Mouse (Mus musculus) heart, embryonic 10.5 days (tissue): ENCODE results near the gene Fgfr3. TPM values are rescaled to one million over a fixed set of nuclear protein-coding genes. Genes with fewer than 3 reads are reported as not detected.

Experiments
- DNase-seq: peaks from one replicate; pipeline ENCODE4 v3.0.0-alpha.2; 2017; ENCODE audit warnings: low spot score
- H3K27ac ChIP-seq: fragments of 300-500 bp; sonication (generic); 2 replicates; pipeline ENCODE4 v1.5.1; 2016; ENCODE audit warnings: mild to moderate bottlenecking
- H3K27me3 ChIP-seq: fragments of 300-500 bp; sonication (generic); 2 replicates; pipeline ENCODE4 v1.6.1; 2016; ENCODE audit warnings: mild to moderate bottlenecking; ENCODE audit not compliant: poor library complexity, insufficient read depth, severe bottlenecking
- H3K36me3 ChIP-seq: fragments of 300-500 bp; sonication (generic); 2 replicates; pipeline ENCODE4 v1.6.1; 2016; ENCODE audit warnings: mild to moderate bottlenecking, moderate library complexity
- H3K4me1 ChIP-seq: fragments of 300-500 bp; sonication (generic); 2 replicates; pipeline ENCODE4 v1.6.1; 2016; ENCODE audit warnings: mild to moderate bottlenecking
- H3K4me3 ChIP-seq: fragments of 300-500 bp; sonication (generic); 2 replicates; pipeline ENCODE4 v1.5.1; 2016; ENCODE audit warnings: mild to moderate bottlenecking, moderate library complexity
- H3K9me3 ChIP-seq: fragments of 300-500 bp; sonication (generic); 2 replicates; pipeline ENCODE4 v1.6.1; 2016; ENCODE audit warnings: mild to moderate bottlenecking, moderate library complexity
- WGBS: fragments of 180-500 bp; shearing (Covaris S2); methylation state at CpG from one replicate; pipeline ENCODE4 v1.1.7; 2016; 5-methylcytosine and 5-hydroxymethylcytosine counted together
- polyA plus RNA-seq: library from polyadenylated mRNA; unstranded; fragments of >200 nt; fragmentation: Nextera tagmentation; extraction: Ambion mirVana; gene quantifications from 2 replicates; pipeline ENCODE4 v1.2.1, GENCODE M21; 2016

Fgfr3 gene
- polyA plus RNA-seq, 1 experiment from 2014 or later = 8.6 TPM

DNA sequence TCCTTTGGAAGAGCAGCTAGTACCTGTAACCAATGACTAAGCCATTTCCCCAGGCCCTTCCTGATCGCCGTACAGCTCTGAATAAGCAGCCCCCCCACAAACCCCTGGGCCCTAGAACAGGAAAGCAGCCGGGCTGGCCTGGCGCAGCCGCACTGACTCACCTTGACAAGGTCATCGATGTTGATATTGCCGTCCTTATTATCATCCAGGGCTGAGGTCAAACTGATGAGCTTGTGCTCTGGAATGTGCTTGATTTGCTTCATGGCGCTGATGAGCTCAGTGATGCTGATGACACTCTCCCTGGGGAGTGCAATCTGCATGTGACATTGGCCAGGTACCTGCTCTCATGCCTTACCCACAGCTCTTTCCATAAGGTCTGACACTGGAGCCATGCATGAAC, 22.0 kb downstream of the Fgfr3 start:
- 73% methylated on average over 8 of the region's 8 CpGs for WGBS
- H3K36me3 ChIP-seq = peaks cover 88% of the 10 kb centered on the region
- H3K4me3 ChIP-seq = no peak overlapping the region
- H3K27me3 ChIP-seq = no peaks in the 10 kb centered on the region
- peaks cover 11% of the 10 kb centered on the region; the same call in 1 of the 2 replicates for H3K4me1 ChIP-seq
- no peaks in the 10 kb centered on the region for H3K9me3 ChIP-seq
- no peak for DNase-seq
- H3K27ac ChIP-seq = peak overlapping the region; percentile 49

DNA sequence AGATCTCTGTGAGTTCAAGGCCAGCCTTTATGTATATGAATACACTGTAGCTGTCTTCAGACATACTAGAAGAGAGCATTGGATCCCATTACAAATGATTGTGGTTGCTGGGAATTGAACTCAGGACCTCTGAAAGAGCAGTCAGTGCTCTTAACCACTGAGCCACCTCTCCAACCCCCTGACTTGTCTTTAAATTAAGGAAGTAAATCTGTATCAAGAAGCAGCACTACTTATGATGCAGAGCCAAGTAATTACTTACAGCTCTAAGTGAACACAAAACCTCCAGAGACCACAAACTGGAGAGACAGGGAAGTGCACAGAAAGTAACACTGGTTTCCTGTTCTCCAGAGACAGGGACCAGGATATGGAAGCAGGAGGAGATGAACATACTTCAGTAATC, 55.7 kb downstream of the Fgfr3 start:
- Histone ChIP-seq H3K27ac (no peak overlapping the region), H3K36me3 (peaks cover 31% of the 10 kb centered on the region)
- no peak for DNase-seq

DNA sequence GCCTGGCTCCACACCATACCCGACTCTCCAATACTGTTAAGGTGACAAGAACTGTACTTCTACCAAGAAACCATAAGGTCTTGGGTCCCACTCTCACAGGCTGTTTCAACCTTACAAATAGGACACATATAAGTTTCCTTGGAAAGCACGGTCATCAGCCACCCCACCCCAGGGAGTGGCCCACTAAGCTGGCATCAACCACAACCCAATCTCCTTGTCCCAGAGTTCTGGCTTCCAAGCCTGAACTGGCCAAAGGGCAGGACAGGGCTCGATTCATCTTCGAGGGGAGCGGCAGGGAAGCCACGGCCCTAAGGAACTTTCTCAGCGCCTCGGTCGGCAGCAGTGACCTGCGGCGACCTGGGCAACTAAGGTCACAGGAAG, 60.5 kb downstream of the Fgfr3 start:
- peak overlapping the region; percentile 79 for H3K4me3 ChIP-seq
- H3K9me3 ChIP-seq = no peaks in the 10 kb centered on the region
- peaks cover 24% of the 10 kb centered on the region for H3K4me1 ChIP-seq
- peaks cover 13% of the 10 kb centered on the region for H3K36me3 ChIP-seq
- no peak for DNase-seq
- H3K27me3 ChIP-seq = no peaks in the 10 kb centered on the region
- 4% methylated on average over 11 of the region's 11 CpGs for WGBS
- peak overlapping the region; percentile 90 for H3K27ac ChIP-seq

More for the DNA sequence above, 55.7 kb downstream of the Fgfr3 start:
- Histone ChIP-seq H3K9me3 (no peaks in the 10 kb centered on the region), H3K27me3 (no peaks in the 10 kb centered on the region), H3K4me3 (no peak overlapping the region), H3K4me1 (peaks cover 19% of the 10 kb centered on the region)

DNA sequence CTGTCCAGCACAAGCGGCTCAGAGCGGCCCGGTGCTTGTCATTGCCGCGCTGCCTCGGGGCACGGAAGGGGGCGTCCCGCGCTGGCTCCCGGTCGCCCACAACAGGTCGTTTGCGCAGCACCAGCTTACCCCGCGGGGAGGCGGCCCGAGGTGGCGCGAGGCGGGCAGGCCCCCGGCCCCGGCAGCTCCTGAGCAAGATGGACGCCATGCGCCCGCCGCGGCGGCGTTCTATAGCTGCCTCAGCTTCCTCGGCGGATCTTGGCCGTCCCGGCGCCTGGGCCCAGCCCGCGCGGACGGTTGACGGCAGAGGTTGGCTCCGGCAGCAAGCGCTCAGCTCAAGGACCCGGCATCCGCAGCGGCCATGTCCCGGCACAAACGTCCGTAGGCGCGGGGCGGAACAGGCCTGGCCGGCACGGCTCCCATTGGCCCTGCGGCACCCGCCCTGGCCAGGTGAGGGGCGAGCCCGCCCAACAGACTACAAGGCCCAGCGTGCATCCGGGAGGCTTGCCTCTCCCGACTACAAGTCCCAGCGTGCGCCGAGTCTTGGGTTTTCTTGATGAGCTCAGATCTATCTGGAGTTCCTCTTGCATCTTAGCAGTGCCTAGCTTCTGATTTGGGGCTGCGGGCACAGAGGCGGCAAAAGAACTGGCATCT, 61.0 kb downstream of the Fgfr3 start, which contains the start of gene Letm1:
Gene Letm1, minus strand, starts transcription at position 473 of the 654 bp plus-strand sequence.
- Histone ChIP-seq H3K9me3 (no peaks in the 10 kb centered on the region), H3K36me3 (peaks cover 7% of the 10 kb centered on the region), H3K4me3 (peak within 1 kb of the TSS; percentile 79), H3K27me3 (no peaks in the 10 kb centered on the region), H3K4me1 (peaks cover 24% of the 10 kb centered on the region), H3K27ac (peak within 1 kb of the TSS; percentile 90)
- peak; percentile 99 for DNase-seq
- under 1% methylated on average over 65 of the region's 65 CpGs for WGBS

DNA sequence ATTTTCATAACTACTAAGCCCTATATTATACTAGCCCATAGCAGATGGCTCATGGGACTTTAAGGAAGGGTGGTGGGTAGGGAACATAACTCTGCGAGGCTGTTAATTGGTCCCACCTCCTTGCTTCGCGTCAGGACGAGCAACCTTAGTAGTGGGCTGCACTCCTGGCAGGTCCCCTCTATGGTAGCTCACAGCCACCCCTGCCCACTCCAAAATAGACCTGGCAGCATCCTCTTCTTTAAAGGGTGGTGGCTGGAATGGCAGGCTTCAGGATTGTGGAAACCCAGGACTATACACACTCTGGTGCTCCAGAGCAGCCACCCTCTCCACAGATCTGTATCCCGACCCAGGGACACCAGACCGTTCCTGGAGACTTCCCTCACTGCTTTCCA, 61.5 kb downstream of the Fgfr3 start:
- Histone ChIP-seq H3K4me1 (peaks cover 24% of the 10 kb centered on the region), H3K27ac (peak overlapping the region; percentile 90)
- 10% methylated on average over 6 of the region's 6 CpGs for WGBS

More for the DNA sequence above, 61.5 kb downstream of the Fgfr3 start:
- no peaks in the 10 kb centered on the region for H3K27me3 ChIP-seq
- no peak for DNase-seq
- H3K4me3 ChIP-seq = peak overlapping the region; percentile 79
- H3K9me3 ChIP-seq = no peaks in the 10 kb centered on the region
- 0 out of 2 replicates have a peak, but pooled peaks cover 3% of the 10 kb centered on the region for H3K36me3 ChIP-seq

Other genes with a start within 250 kb of the Fgfr3 start
- gene Fam53a, start 92.0 kb upstream of the Fgfr3 start, polyA plus RNA-seq = 65.4 and 67.4 TPM in 2 replicates
- 0.79 and 1.2 TPM in 2 replicates for gene Gm9903, start 91.7 kb upstream of the Fgfr3 start, polyA plus RNA-seq
- gene Slbp, start 69.1 kb upstream of the Fgfr3 start, polyA plus RNA-seq = 173 and 225 TPM in 2 replicates
- gene Tacc3, start 63.5 kb upstream of the Fgfr3 start, polyA plus RNA-seq = 185 and 235 TPM in 2 replicates
- 37.7 and 42.5 TPM in 2 replicates for gene Tmem129, start 63.3 kb upstream of the Fgfr3 start, polyA plus RNA-seq
- 53.2 and 56.3 TPM in 2 replicates for gene Letm1, start 61.1 kb downstream of the Fgfr3 start, polyA plus RNA-seq
- 45.7 and 48.7 TPM in 2 replicates for gene Nsd2, start 99.1 kb downstream of the Fgfr3 start, polyA plus RNA-seq
- gene Nelfa, start 214.7 kb downstream of the Fgfr3 start, polyA plus RNA-seq = 46.0 and 62.2 TPM in 2 replicates